Mouse (Mus musculus): ENCODE measurements at regions not wholly inside any gene's neighbourhood (a gene's known extent, or its start where the extent isn't known, plus 50 kb on each side); places are given as distances from the start of the nearest gene placed in this dataset.
A peak's percentile ranks its signal among the peaks of the same experiment; 100 is the strongest.
"Not testable (repeated sequence)": the region's sequence is repeated elsewhere in the genome, so short reads cannot be mapped to it uniquely, and the experiment has no call there.

DNA sequence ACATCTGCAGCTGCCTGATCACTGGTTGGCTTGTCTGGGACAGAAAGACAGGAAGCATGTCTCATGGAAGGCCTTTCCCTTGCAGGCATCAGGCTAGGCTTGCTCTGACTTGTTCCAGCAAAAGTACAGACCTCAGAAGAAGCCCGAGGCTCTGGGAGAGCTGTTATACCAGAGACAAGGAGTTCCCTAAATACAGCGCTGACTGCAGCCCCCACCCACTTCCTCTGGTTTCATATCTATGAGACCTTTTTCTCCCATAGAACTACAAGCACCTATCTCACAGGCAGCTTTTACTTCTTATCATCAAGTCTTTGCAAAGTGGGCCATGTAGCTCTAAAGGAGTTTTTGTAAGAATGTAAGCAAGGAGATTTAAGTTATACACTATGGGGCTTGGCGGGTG is 312.2 kb upstream of the Vmn1r3 start:
- DNase-seq, result not testable (repeated sequence)

DNA sequence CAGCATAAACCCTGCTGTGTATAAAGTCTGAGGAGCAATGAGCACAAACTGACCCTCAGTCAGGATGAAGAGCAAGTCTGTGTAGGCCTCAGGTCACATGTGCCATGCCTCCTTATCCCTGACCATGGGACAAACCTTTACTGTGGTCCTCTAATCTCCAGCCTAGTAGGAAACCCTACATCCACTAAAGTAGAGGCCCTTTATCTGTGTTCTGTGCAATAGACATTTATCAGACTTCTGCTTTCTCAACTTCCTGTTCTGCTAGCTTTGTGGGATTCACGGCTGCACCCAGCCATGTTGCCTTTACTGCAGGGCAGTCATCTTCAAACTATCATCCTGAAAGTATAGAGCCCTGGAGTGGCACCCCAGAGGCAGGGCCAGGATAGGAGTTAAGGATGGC is 310.8 kb upstream of the Vmn1r3 start:
- DNase-seq, result peak; percentile 79

- not testable (repeated sequence) for DNase-seq
Measured at GRCm38 (mm10) chr4:3494123-3494681, 309.0 kb upstream of the Vmn1r3 start.

GRCm38 (mm10) chr4:3490901-3491300 is 305.7 kb upstream of the Vmn1r3 start:
- not testable (repeated sequence) for DNase-seq

DNA sequence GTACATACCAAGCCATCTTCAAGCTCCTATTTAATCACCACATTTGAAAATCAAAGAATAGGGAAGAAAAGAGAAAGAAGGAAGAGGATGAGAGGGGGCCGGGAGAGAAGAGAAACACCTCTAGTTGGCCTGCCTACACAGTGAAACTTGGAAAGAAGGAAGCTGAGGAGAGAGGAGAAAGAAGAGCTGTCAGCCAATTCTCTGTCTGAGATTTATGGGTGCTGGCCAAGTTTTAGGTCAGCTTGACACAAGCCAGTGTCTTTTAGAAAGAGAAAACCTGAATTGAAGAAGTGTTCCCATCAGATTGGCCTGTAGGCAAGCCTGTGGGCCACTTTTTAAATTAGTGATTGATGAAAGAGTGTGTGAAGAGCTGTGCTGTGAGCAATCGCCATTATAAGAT is 296.9 kb upstream of the Vmn1r3 start:
- DNase-seq, result no peak

DNA sequence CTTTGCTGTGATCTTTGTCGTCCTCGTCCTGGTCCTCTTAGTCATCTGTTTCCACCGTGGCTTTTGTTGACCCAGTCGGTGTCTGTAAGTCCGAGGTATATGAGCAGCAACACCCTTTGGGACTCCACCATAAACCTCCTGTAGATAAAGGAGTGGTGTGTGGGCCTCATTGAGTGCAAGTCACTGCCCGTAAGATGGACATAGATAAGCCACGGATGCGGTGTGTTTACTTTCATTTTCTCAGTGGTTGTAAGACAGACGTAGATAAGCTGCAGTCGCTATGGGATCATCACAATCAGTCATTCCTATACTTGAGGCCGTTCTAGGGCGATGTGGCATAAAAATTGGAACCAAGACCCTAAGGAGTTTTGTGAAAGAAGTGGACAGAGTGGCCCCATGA is 271.6 kb upstream of the Vmn1r3 start:
- peak; percentile 61 for DNase-seq

DNA sequence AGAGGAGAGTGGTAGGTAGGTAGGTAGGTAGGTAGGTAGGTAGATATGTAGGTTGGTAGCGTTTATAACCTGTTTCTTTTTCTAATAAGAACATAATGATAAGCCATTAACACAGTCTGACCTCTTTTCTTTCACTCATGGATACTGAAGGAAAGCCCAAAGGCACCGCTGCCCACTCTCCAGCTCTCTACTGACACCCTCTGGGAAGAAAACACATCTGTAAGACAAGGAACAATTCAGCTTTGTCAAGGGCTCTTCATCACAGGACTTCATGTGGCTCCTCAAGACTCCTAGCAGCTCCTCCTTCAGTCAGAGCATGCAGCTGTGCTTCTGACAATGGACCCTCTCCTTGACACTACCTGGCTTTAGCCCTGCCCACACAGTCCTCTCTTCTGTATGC is 252.2 kb upstream of the Vmn1r3 start:
- not testable (repeated sequence) for DNase-seq

DNA sequence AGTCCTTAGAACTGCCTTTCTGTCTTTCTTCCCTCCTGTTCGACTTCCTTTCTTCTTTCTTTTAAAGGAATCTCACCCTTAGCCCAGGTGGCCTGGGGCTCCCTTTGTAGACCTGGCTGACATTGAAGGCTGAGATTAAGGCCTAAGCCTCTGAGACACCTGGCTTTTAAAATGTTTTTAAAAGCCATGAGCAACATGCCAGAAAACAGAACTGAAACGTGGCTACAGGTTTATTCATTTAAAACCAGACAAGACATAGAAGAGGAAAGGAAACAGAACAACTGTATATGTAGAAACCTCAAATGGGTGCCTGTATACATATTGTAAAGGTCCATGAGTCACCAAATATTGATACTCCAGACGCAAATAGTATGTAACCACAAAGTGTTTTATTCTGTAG is 242.8 kb upstream of the Vmn1r3 start:
- DNase-seq, result no peak

DNA sequence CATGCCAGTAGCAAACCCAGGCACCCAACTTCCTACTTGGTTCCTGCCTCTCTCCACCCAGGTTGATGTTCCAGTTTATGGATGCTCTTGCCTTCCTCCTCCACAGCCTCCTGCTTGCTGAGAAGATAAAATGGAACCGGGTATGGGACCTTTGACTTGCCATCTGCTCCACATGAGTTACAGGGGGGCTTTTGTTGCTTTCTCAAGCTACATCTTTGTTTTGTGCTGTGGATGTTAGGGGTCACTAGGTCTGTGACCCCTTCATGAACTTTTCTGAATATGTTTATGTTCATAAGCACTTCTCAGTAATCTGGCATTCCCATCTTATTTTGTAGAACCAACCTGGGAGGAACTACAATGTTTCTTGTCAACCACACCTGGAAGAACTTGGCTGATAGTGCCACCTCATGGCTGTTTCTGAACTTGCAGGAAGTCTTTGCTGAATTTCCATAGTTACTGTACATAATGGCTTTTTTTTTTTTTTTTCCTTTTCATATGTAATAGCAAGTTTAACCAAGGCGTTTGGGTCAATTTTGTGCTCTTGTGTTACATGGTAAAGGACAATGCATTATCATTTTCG is 234.9 kb upstream of the Vmn1r3 start:
- DNase-seq, result no peak

- DNase-seq, result no peak
Measured at GRCm38 (mm10) chr4:3416670-3417069, 231.5 kb upstream of the Vmn1r3 start.

DNA sequence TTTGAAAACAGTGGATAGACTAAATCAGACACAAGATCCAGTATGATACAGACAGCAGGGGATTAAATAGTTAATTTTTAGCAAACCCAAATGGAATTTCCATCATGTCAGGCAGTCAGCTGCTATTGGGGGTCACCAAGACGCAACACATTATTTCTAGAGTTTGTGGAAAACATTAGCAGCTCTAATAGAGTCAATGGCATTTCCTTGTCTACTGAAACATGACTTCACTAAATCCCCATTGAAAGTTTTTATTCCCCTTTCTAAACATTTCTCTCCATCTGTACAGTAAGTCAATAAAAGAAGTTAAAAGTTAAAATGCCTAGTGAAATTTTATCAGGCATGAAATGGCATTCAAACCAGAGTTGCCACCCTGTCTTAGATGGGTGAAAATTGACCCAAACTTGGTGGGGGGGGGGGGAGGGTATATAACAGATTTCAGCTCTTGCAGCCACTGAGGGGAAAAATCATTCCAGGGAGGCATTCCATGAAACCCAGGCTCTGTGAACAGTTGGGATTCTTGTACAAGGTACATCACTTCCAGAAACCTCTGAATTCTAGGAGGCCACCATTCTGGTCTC is 229.4 kb upstream of the Vmn1r3 start:
- not testable (repeated sequence) for DNase-seq

- DNase-seq, result no peak
Measured at GRCm38 (mm10) chr4:3413493-3414441, 228.6 kb upstream of the Vmn1r3 start.

- DNase-seq, result not testable (repeated sequence)
Measured at GRCm38 (mm10) chr4:3412323-3412722, 227.2 kb upstream of the Vmn1r3 start.

DNA sequence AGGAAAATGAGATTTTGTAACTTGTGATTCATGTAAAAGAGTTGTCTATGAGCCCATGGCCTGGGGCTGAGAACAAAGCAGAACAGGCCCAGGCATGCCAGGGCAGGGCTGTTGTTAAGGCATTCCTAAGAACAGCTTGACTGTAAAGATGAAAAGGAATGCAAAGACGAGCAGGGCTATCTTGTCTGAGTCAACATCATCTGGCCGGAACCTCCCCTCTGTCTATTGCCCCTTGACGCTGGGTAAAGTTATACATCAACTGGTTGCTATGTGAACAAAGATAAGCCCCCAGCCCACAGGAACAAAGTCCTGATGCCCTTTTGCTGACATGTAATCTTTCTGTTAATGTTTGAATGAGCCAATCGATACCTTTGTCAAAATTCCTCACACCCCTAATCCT is 217.7 kb upstream of the Vmn1r3 start:
- not testable (repeated sequence) for DNase-seq

- DNase-seq, result not testable (repeated sequence)
Measured at GRCm38 (mm10) chr4:3401766-3402165, 216.6 kb upstream of the Vmn1r3 start.

GRCm38 (mm10) chr4:3391579-3391978 is 206.4 kb upstream of the Vmn1r3 start:
- DNase-seq, result not testable (repeated sequence)

DNA sequence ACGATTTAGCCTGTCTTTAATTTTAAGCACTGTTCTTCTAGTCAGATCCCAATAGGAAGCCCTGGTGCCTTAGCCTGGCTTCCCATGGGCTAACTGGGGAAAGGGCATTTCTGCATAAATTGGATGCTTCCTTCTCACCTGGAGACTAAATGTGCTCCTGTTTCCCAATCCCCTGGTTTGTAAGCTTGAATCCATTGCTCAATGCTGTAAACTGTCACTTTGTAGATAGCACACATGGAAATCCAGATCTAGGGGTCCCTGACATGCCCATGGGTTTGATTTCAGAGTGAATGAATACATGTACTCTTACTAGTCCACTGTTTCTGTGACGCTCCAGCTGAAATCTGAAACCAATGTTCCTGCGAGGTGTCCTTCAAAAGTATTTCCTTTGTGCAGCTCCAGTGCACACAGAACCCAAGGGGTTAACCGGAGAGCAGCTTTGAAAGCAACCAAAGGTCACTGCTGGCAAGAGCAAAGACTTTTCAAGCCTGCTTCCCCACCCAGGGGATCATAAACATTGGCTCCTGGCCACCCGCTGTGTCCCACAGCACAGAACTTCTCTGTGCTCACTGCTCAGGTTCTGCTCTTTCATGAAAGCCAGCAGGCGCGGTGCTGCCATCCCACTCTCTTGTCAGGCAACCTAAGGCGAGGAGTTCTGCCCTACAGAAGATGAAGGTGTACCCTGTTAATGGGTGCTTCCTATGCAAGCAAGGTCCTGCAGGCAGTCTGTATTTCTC is 188.0 kb upstream of the Vmn1r3 start:
- DNase-seq, result not testable (repeated sequence)

DNA sequence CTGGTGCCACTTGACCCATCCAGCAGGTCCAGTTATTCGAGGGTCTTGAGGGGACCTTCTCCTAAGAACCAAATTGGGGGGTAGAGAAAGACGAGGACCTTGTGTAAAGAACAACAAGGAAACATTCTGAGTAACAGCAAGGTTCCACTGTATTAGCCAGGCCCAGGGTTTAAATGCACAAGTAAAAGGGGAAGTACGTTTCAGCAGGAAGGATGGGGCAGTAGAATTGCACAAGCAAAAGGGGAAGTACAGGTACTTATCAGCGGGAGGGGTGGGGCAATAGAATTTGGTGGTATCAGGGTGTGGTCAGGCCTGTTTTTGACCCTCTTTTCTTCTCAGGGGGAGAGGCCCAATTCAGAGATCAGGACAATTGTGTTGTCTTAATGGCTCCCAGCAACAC is 182.9 kb upstream of the Vmn1r3 start:
- DNase-seq, result not testable (repeated sequence)

GRCm38 (mm10) chr4:3343443-3343842 is 158.3 kb upstream of the Vmn1r3 start:
- DNase-seq, result not testable (repeated sequence)

DNA sequence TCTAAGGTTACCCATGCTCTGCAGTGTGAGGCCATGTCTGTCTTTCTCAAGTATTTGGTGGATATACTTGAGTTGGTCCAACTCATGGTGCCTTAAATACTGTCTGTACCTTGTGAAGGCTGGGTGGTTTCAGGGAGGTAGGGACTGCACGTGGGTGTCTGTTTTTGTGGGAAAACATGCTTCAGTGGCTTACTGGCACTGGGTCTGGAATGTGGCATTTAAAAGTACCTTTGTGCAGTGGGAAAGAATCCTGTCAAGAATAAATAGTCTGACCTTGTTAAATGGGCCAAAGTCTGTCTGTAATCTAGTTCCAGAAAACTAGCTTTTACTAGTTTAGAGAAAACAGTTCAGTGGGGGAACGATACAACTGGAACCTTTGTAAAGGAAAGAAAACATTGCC is 157.5 kb upstream of the Vmn1r3 start:
- DNase-seq, result not testable (repeated sequence)

DNA sequence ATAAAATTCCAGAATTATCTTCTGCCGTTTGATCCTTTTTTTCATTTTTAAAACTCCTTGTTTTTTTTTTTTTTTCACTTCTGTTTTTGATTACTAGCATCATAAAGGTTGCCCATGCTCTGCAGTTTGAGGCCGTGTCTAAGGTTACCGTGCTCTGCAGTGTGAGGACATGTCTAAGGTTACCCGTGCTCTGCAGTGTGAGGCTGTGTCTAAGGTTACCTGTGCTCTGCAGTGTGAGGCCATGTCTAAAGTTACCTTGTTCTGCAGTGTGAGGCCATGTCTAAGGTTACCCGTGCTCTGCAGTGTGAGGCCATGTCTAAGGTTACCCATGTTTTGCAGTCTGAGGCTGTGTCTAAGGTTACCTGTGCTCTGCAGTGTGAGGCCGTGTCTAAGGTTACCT is 157.0 kb upstream of the Vmn1r3 start:
- not testable (repeated sequence) for DNase-seq

All from heart, adult 11 months (tissue).